Mouse (Mus musculus) heart, postnatal 0 days (tissue): ENCODE measurements around the gene Bax. TPM values are rescaled to one million over a fixed set of nuclear protein-coding genes. Genes with fewer than 3 reads are reported as not detected.

Experiments used
- ATAC-seq: fragments of 200-750 bp; cut with Nextera tagmentation; 2 replicates; pipeline ENCODE4 v1.8.0; 2017; ENCODE audit warnings: low read depth, moderate number of reproducible peaks, moderate library complexity; ENCODE audit not compliant: insufficient read depth
- DNase-seq: peaks from one replicate; pipeline ENCODE4 v3.0.0-alpha.2; 2016; ENCODE audit warnings: low spot score
- H3K27ac ChIP-seq: fragments of 300-500 bp; sonication (generic); 2 replicates; pipeline ENCODE4 v1.5.1; 2014; ENCODE audit warnings: low read depth, mild to moderate bottlenecking
- H3K27me3 ChIP-seq: fragments of 300-500 bp; sonication (generic); 2 replicates; pipeline ENCODE4 v1.6.1; 2014; ENCODE audit warnings: low read length, mixed read lengths; ENCODE audit not compliant: control insufficient read depth, insufficient read depth
- H3K36me3 ChIP-seq: fragments of 300-500 bp; sonication (generic); replicated peaks from 2 replicates; pipeline ENCODE4 v1.6.1; 2014; ENCODE audit warnings: low read length, mixed read lengths; ENCODE audit not compliant: control insufficient read depth, insufficient read depth
- H3K4me1 ChIP-seq: fragments of 300-500 bp; sonication (generic); 2 replicates; pipeline ENCODE4 v1.6.1; 2014; ENCODE audit warnings: antibody characterized with exemption; ENCODE audit not compliant: control insufficient read depth, insufficient read depth
- H3K4me2 ChIP-seq: fragments of 300-500 bp; sonication (generic); 2 replicates; pipeline ENCODE4 v1.6.1; 2014; ENCODE audit warnings: low read depth, mild to moderate bottlenecking, low read length, moderate library complexity
- H3K4me3 ChIP-seq: fragments of 300-500 bp; sonication (generic); 2 replicates; pipeline ENCODE4 v1.5.1; 2014; ENCODE audit warnings: low read depth, low read length
- H3K9ac ChIP-seq: fragments of 300-500 bp; sonication (generic); replicated peaks from 2 replicates; pipeline ENCODE4 v1.6.1; 2014; ENCODE audit warnings: low read depth, low read length, mixed read lengths
- H3K9me3 ChIP-seq: fragments of 300-500 bp; sonication (generic); replicated peaks from 2 replicates; pipeline ENCODE4 v1.6.1; 2016; ENCODE audit warnings: low read length; ENCODE audit not compliant: control insufficient read depth
- CTCF ChIP-seq: IDR thresholded peaks from 2 replicates; pipeline ENCODE4 v1.5.1; 2016; ENCODE audit warnings: antibody characterized with exemption, control low read depth, low read depth
- EP300 ChIP-seq: IDR thresholded peaks from 2 replicates; pipeline ENCODE4 v1.6.1; 2016; ENCODE audit warnings: antibody characterized with exemption, low read depth
- WGBS: fragments of 180-500 bp; shearing (Covaris S2); extraction: QIAGEN DNeasy Blood & Tissue Kit; methylation state at CpG from one replicate; pipeline ENCODE4 v1.1.7; 2014; 5-methylcytosine and 5-hydroxymethylcytosine counted together
- polyA plus RNA-seq: library from polyadenylated mRNA; unstranded; fragments of >200 nt; fragmentation: Nextera tagmentation; extraction: Ambion mirVana; gene quantifications from 2 replicates; pipeline ENCODE4 v1.2.1, GENCODE M21; 2015
- total RNA-seq: library from RNA; depleted of rRNA; stranded (reverse); fragments of >200 nt; gene quantifications from 2 replicates; pipeline ENCODE4 v1.2.3, GENCODE M21; 2014; ENCODE audit warnings: low replicate concordance

Bax gene
- total and polyA plus RNA-seq, 2 experiments from 2014 or later: 88.1 to 101 TPM

DNA sequence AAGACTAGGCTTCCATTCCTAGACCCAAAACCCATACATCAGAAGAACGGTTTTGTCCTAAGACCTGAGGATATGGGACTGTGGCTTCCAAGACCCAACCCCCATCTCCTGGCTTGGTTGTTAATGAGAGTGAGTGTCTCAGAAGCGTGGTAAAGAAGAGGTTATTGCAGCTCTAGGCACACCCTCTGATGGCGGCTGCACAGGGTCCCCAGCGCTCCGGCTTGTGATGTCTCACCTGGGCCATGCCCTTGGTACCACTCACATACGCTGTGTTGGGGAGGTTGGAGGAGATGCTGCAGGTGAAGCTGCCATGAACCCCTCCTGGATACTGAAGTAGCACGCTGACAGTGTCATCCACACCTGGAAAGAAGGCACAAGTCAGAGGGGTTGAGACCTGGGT lies 12.1 kb upstream of the Bax start:
- Histone ChIP-seq H3K4me2 (no peak overlapping the region), H3K9me3 (no peaks in the 10 kb centered on the region), H3K9ac (no peak overlapping the region), H3K4me3 (no peak overlapping the region), H3K36me3 (no peaks in the 10 kb centered on the region), H3K27ac (no peak overlapping the region), H3K4me1 (no peaks in the 10 kb centered on the region), H3K27me3 (no peaks in the 10 kb centered on the region)
- 90% methylated on average over 7 of the region's 7 CpGs for WGBS
- DNase-seq: no peak
- no peak for ATAC-seq
- TF ChIP-seq EP300 (no peak), CTCF (no peak)

DNA sequence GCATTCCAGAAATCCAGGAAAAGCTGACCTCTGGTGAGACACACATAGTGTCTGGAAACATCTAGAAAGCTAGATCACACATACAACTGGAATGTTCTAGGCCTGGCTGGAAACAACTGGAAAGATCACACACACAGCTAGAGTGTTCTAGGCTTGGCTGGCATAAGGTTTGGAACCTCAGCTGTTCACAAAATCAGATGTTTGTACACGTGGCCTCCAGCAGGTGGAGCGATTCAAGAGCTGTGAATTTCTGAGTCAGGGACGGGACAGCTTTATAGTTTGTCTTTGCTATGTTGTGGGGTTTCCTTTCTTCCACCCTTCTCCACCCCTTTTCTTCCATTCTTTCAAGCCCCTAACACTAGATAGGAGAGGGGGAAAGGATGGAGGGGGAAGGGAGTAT lies 10.3 kb upstream of the Bax start:
- Histone ChIP-seq H3K4me1 (no peaks in the 10 kb centered on the region), H3K27me3 (no peaks in the 10 kb centered on the region), H3K9me3 (no peaks in the 10 kb centered on the region), H3K9ac (no peak overlapping the region), H3K4me2 (no peak overlapping the region), H3K4me3 (no peak overlapping the region), H3K36me3 (no peaks in the 10 kb centered on the region), H3K27ac (no peak overlapping the region)
- TF ChIP-seq EP300 (no peak), CTCF (peak; percentile 74)
- WGBS: 9% methylated on average over 3 of the region's 3 CpGs
- DNase-seq (peak; percentile 63), ATAC-seq (0 out of 2 replicates have a peak, but pooled peaks have one; percentile 49)

DNA sequence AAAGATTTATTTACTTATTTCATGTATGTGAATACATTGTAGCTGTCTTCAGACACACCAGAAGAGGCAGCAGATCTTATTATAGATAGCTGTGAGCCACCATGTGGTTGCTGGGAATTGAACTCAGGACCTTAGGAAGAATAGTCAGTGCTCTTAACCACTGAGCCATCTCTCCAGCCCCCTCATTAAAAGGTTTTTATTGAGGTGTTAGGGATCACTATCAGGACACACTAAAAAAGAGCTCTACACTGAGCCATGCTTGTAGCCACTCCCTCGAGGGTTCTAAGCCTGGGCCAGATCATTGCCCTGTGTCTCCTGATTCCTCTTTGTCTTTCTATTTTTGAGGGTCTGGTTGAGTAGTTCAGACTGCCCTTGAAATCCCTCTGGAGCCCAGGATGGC lies 9.8 kb upstream of the Bax start:
- H3K4me3 ChIP-seq: no peak overlapping the region
- TF ChIP-seq EP300 (no peak), CTCF (no peak)
- no peaks in the 10 kb centered on the region for H3K9me3 ChIP-seq
- no peaks in the 10 kb centered on the region for H3K27me3 ChIP-seq
- H3K27ac ChIP-seq: no peak overlapping the region
- WGBS: 32% methylated on average over 1 of the region's 1 CpGs
- H3K4me1 ChIP-seq: no peaks in the 10 kb centered on the region
- no peaks in the 10 kb centered on the region for H3K36me3 ChIP-seq
- DNase-seq (no peak), ATAC-seq (no peak)
- H3K4me2 ChIP-seq: no peak overlapping the region
- no peak overlapping the region for H3K9ac ChIP-seq

DNA sequence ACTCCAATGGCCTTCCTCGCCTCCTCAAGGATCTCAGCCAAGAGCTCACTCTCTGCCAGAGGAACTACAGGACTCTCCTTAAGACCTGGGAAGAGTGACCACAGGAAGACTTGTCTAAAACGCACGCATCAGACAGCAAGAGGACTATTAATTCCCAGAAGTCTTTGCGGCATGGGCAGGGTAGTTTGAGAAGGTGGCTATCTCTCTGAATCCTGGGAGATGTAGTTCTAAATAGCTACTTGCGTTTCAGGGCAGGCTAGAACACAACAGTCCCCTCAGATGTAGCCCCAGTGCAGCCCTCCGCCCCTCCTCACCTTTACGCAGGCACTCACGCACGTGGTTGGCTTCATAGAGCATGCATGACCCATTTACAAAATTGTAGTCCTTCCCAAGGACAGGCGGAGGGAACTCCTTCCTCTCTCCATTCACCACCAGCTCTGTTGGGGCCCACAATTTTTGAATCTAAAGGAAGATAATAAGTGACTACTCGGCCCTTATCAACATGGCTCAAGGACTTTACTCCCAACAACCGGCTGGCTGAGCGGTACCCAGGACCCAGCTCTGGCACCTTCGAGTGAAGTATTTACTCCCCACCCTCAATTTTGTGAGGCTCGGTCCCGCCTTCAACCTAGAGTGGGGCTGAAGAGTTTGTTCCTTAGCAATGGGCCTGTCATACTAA lies 8.7 kb upstream of the Bax start:
- H3K27me3 ChIP-seq: no peaks in the 10 kb centered on the region
- ATAC-seq (peak; percentile 40; the same call in 1 of the 2 replicates), DNase-seq (peak; percentile 51)
- H3K4me1 ChIP-seq: no peaks in the 10 kb centered on the region
- H3K4me3 ChIP-seq: peak overlapping the region; percentile 19; the same call in 1 of the 2 replicates
- no peaks in the 10 kb centered on the region for H3K36me3 ChIP-seq
- H3K27ac ChIP-seq: no peak overlapping the region
- peak overlapping the region; percentile 52 for H3K4me2 ChIP-seq
- TF ChIP-seq CTCF: no peak
- no peaks in the 10 kb centered on the region for H3K9me3 ChIP-seq
- 61% methylated on average over 16 of the region's 16 CpGs for WGBS
- H3K9ac ChIP-seq: 0 out of 2 replicates have a peak overlapping the region, but pooled peaks have one; percentile 38

DNA sequence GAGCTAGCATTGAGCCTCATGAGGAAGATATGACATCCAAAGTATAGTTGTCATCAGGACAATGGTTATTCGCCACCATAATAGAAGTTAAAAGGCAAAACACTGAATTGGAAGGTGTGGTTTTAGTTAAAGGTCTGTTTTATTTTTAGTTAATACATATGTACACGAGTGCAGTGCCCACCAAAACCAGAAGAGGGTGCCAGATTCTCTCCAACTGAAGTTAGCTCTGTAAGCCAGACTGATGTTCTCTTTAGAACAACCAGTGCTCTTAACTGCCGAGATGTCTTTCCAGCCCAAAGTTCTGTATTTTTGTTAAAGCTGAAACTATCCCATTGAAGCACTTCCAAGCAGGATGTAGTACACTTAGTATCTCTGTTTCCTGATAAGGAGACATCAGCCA lies 4.2 kb upstream of the Bax start:
- H3K36me3 ChIP-seq: no peaks in the 10 kb centered on the region
- no peak for ATAC-seq
- no peaks in the 10 kb centered on the region for H3K27me3 ChIP-seq
- H3K27ac ChIP-seq: no peak overlapping the region
- WGBS: under 1% methylated on average over 3 of the region's 3 CpGs
- peak; percentile 84 for DNase-seq
- no peak overlapping the region for H3K9ac ChIP-seq
- peaks cover 9% of the 10 kb centered on the region for H3K4me1 ChIP-seq
- H3K4me2 ChIP-seq: no peak overlapping the region
- H3K9me3 ChIP-seq: no peaks in the 10 kb centered on the region
- TF ChIP-seq CTCF: peak; percentile 69
- TF ChIP-seq EP300: no peak
- no peak overlapping the region for H3K4me3 ChIP-seq
